Mouse (Mus musculus) hindbrain, embryonic 16.5 days (tissue): Measurements from ENCODE around the gene Phf13. TPM values are rescaled to one million over a fixed set of nuclear protein-coding genes. Genes with fewer than 3 reads are reported as not detected.

Experiments
- ATAC-seq: fragments of 200-750 bp; cut with Nextera tagmentation; 2 replicates; pipeline ENCODE4 v1.8.0; 2017; ENCODE audit warnings: moderate TSS enrichment, moderate library complexity
- H3K27ac ChIP-seq: fragments of 300-500 bp; sonication (generic); 2 replicates; pipeline ENCODE4 v1.5.1; 2014; ENCODE audit warnings: low read depth, mild to moderate bottlenecking, control low read depth, low read length, moderate library complexity
- H3K27me3 ChIP-seq: fragments of 300-500 bp; sonication (generic); replicated peaks from 2 replicates; pipeline ENCODE4 v1.6.1; 2014; ENCODE audit warnings: low read length; ENCODE audit not compliant: control insufficient read depth, insufficient read depth
- H3K36me3 ChIP-seq: fragments of 300-500 bp; sonication (generic); 2 replicates; pipeline ENCODE4 v1.6.1; 2014; ENCODE audit warnings: mild to moderate bottlenecking, low read length, moderate library complexity, mixed read lengths; ENCODE audit not compliant: control insufficient read depth, insufficient read depth
- H3K4me1 ChIP-seq: fragments of 300-500 bp; sonication (generic); 2 replicates; pipeline ENCODE4 v1.6.1; 2014; ENCODE audit warnings: low read depth, low read length; ENCODE audit not compliant: control insufficient read depth, insufficient read depth
- H3K4me2 ChIP-seq: fragments of 300-500 bp; sonication (generic); 2 replicates; pipeline ENCODE4 v1.6.1; 2014; ENCODE audit warnings: mild to moderate bottlenecking, low read length, control low read depth, moderate library complexity
- H3K4me3 ChIP-seq: fragments of 300-500 bp; sonication (generic); 2 replicates; pipeline ENCODE4 v1.5.1; 2014; ENCODE audit warnings: mild to moderate bottlenecking, low read length, control low read depth, moderate library complexity
- H3K9ac ChIP-seq: fragments of 300-500 bp; sonication (generic); 2 replicates; pipeline ENCODE4 v1.6.1; 2014; ENCODE audit warnings: low read depth, mild to moderate bottlenecking, control low read depth, low read length, moderate library complexity
- H3K9me3 ChIP-seq: fragments of 300-500 bp; sonication (generic); 2 replicates; pipeline ENCODE4 v1.6.1; 2014; ENCODE audit warnings: mild to moderate bottlenecking, low read length, moderate library complexity; ENCODE audit not compliant: control insufficient read depth
- WGBS: fragments of 180-500 bp; shearing (Covaris S2); extraction: QIAGEN DNeasy Blood & Tissue Kit; methylation state at CpG from one replicate; pipeline ENCODE4 v1.1.7; 2014; 5-methylcytosine and 5-hydroxymethylcytosine counted together
- polyA plus RNA-seq: library from polyadenylated mRNA; unstranded; fragments of >200 nt; fragmentation: Nextera tagmentation; extraction: Ambion mirVana; gene quantifications from 2 replicates; pipeline ENCODE4 v1.2.1, GENCODE M21; 2015

Gene Phf13
- polyA plus RNA-seq, 1 experiment from 2014 or later, result 21.3 TPM

GRCm38 (mm10) chr4:151948497-151949471 is 47.3 kb downstream of the Phf13 start:
- no peaks in the 10 kb centered on the region for H3K9me3 ChIP-seq
- no peak overlapping the region for H3K27ac ChIP-seq
- ATAC-seq, result no peak
- no peak overlapping the region for H3K4me3 ChIP-seq
- whole genome bisulfite sequencing, result 92% methylated on average over 14 of the region's 14 CpGs
- no peaks in the 10 kb centered on the region for H3K4me1 ChIP-seq
- H3K9ac ChIP-seq, result no peak overlapping the region
- no peak overlapping the region for H3K4me2 ChIP-seq
- no peaks in the 10 kb centered on the region for H3K27me3 ChIP-seq
- peaks cover 11% of the 10 kb centered on the region for H3K36me3 ChIP-seq

DNA sequence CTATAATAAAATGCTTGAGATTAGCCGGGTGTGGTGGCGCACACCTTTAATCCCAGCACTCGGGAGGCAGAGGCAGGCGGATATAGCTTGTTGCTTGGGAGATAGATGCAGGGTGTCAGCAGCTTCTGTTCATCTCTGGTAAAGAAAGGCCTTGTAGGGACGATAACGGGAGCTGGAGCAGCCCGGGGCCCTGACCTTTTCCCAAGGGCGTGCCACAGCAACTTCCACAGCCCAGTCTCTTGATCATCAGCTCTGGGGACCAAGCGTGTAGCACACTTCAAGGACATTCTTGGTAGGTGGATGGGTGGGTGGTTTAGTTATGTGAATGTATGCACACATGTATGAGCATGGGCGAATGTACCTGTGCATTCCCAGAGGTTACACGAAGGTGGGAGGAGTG is 49.8 kb downstream of the Phf13 start:
- Histone ChIP-seq H3K27ac (no peak overlapping the region), H3K36me3 (no peaks in the 10 kb centered on the region), H3K9me3 (no peaks in the 10 kb centered on the region), H3K4me1 (no peaks in the 10 kb centered on the region), H3K27me3 (no peaks in the 10 kb centered on the region), H3K4me3 (no peak overlapping the region), H3K4me2 (no peak overlapping the region), H3K9ac (no peak overlapping the region)
- no peak for ATAC-seq
- WGBS, result 90% methylated on average over 11 of the region's 11 CpGs

Other genes starting within 250 kb of the Phf13 start
- gene Camta1, start 134.4 kb downstream of the Phf13 start, polyA plus RNA-seq, result 139 and 153 TPM in 2 replicates
- 78.4 and 86.9 TPM in 2 replicates for gene Dnajc11, start 62.6 kb downstream of the Phf13 start, polyA plus RNA-seq
- gene Thap3, start 7.3 kb downstream of the Phf13 start, polyA plus RNA-seq, result 35.4 and 35.7 TPM in 2 replicates
- 4.7 and 5.0 TPM in 2 replicates for gene Klhl21, start 12.5 kb upstream of the Phf13 start, polyA plus RNA-seq
- 18.1 and 20.9 TPM in 2 replicates for gene Zbtb48, start 31.4 kb upstream of the Phf13 start, polyA plus RNA-seq
- 1.9 and 2.0 TPM in 2 replicates for gene Tas1r1, start 42.3 kb upstream of the Phf13 start, polyA plus RNA-seq
- gene Nol9, start 43.1 kb upstream of the Phf13 start, polyA plus RNA-seq, result 18.7 and 23.0 TPM in 2 replicates
- 13.8 and 16.4 TPM in 2 replicates for gene Plekhg5, start 76.2 kb upstream of the Phf13 start, polyA plus RNA-seq
- gene Tnfrsf25, start 119.7 kb upstream of the Phf13 start, polyA plus RNA-seq, result 0.80 and 1.1 TPM in 2 replicates
- gene Espn, start 156.1 kb upstream of the Phf13 start, polyA plus RNA-seq, result 0.34 and 0.46 TPM in 2 replicates
- not detected in 2 replicates for gene Hes2, start 162.6 kb upstream of the Phf13 start, polyA plus RNA-seq
- 478 and 542 TPM in 2 replicates for gene Acot7, start 181.9 kb upstream of the Phf13 start, polyA plus RNA-seq